Mouse (Mus musculus) heart, adult 2 months (tissue): ENCODE results near the gene Gjb6. TPM values are rescaled to one million over a fixed set of nuclear protein-coding genes. Genes with fewer than 3 reads are reported as not detected.

ENCODE experiments used
- DNase-seq, 2 experiments: peaks; one replicate each; pipeline ENCODE4 v3.0.0; 2021
- H3K27ac ChIP-seq: fragments of 200-600 bp; 2 replicates; pipeline ENCODE4 v1.8.1; 2022
- H3K27me3 ChIP-seq: fragments of 200-500 bp; 2 replicates; pipeline ENCODE4 v1.6.1; 2012; ENCODE audit warnings: mild to moderate bottlenecking, low read length, inconsistent platforms, mixed read lengths; ENCODE audit not compliant: control insufficient read depth, insufficient read depth
- H3K36me3 ChIP-seq: fragments of 200-500 bp; 2 replicates; pipeline ENCODE4 v1.6.1; 2012; ENCODE audit warnings: low read length, inconsistent platforms; ENCODE audit not compliant: control insufficient read depth, insufficient read depth
- H3K4me1 ChIP-seq: fragments of 200-500 bp; 2 replicates; pipeline ENCODE4 v1.6.1; 2011; ENCODE audit warnings: low read length; ENCODE audit not compliant: control insufficient read depth, insufficient read depth
- H3K4me3 ChIP-seq: fragments of 200-600 bp; 2 replicates; pipeline ENCODE4 v1.8.1; 2022
- H3K79me2 ChIP-seq: fragments of 200-500 bp; replicated peaks from 2 replicates; pipeline ENCODE4 v1.6.1; 2012; ENCODE audit warnings: mild to moderate bottlenecking, inconsistent platforms, low read length, moderate library complexity, mixed read lengths; ENCODE audit not compliant: control insufficient read depth, insufficient read depth
- H3K9ac ChIP-seq: fragments of 200-500 bp; 2 replicates; pipeline ENCODE4 v1.6.1; 2012; ENCODE audit warnings: low read depth, mild to moderate bottlenecking, control low read depth, inconsistent platforms, low read length, mixed read lengths
- CTCF ChIP-seq: fragments of 200-600 bp; IDR thresholded peaks from 2 replicates; pipeline ENCODE4 v1.8.1; 2022; ENCODE audit warnings: antibody characterized with exemption, mild to moderate bottlenecking, moderate library complexity
- EP300 ChIP-seq: fragments of 200-500 bp; IDR thresholded peaks from 2 replicates; pipeline ENCODE4 v1.6.1; 2011; ENCODE audit warnings: low read depth, low read length, control low read depth; ENCODE audit not compliant: insufficient read depth
- POLR2A ChIP-seq: fragments of 200-500 bp; IDR thresholded peaks from 2 replicates; pipeline ENCODE4 v1.6.1; 2011; ENCODE audit warnings: mild to moderate bottlenecking, low read depth, low read length, control low read depth; ENCODE audit not compliant: insufficient read depth
- WGBS: fragments of 180-500 bp; shearing (Covaris S2); methylation state at CpG from one replicate; pipeline ENCODE4 v1.1.7; 2018; 5-methylcytosine and 5-hydroxymethylcytosine counted together
- intact Hi-C: fragments of 180-260 bp; cut with DNase I; formaldehyde crosslinking; loops from one replicate; pipeline ENCODE4 v1.15.1; 2025
- polyA plus RNA-seq: library from polyadenylated mRNA; depleted of rRNA; stranded (reverse); fragments of >200 nt; gene quantifications from 2 replicates; pipeline ENCODE4 v1.2.3, GENCODE M21; 2012; rRNA removed
- total RNA-seq, 2 experiments: library from RNA; stranded (reverse); gene quantifications; 2 replicates each; pipeline ENCODE4 v1.2.3; 2021

The Gjb6 gene
- total and polyA plus RNA-seq, 3 experiments, result not detected

- Histone ChIP-seq H3K9ac (no peak overlapping the region), H3K4me3 (no peak overlapping the region), H3K36me3 (no peaks in the 10 kb centered on the region), H3K27me3 (no peaks in the 10 kb centered on the region), H3K79me2 (no peaks in the 10 kb centered on the region), H3K27ac (no peak overlapping the region), H3K4me1 (peaks cover 4% of the 10 kb centered on the region)
- TF ChIP-seq POLR2A (no peak), CTCF (no peak), EP300 (no peak)
- 94% methylated on average over 1 of the region's 1 CpGs for WGBS
- intact Hi-C loops, result no loop called here
- no peak for DNase-seq
Observed at GRCm38 (mm10) chr14:57082863-57083262, 50.5 kb downstream of the Gjb6 start.

- Histone ChIP-seq H3K27me3 (no peaks in the 10 kb centered on the region), H3K79me2 (no peaks in the 10 kb centered on the region), H3K36me3 (no peaks in the 10 kb centered on the region), H3K4me3 (no peak overlapping the region), H3K4me1 (no peaks in the 10 kb centered on the region), H3K27ac (no peak overlapping the region), H3K9ac (no peak overlapping the region)
- intact Hi-C loops, result no loop called here
- 78% methylated on average over 6 of the region's 6 CpGs for WGBS
- DNase-seq, result no peak
- no peak for TF ChIP-seq CTCF
- no peak for TF ChIP-seq POLR2A
- TF ChIP-seq EP300, result no peak
Observed at GRCm38 (mm10) chr14:57075537-57075936, 57.9 kb downstream of the Gjb6 start.

Other genes with a start within 250 kb of the Gjb6 start
- gene Zmym2, start 247.0 kb downstream of the Gjb6 start, total RNA-seq, result 10 to 100 TPM; 29.1 to 34.7 TPM
- 6.9 and 14.8 TPM in 2 replicates for gene Zmym2, start 247.0 kb downstream of the Gjb6 start, polyA plus RNA-seq
- 10 to 100 TPM; 18.0 to 22.4 TPM for gene Gja3, start 75.5 kb downstream of the Gjb6 start, total RNA-seq
- gene Gja3, start 75.5 kb downstream of the Gjb6 start, polyA plus RNA-seq, result 25.0 and 27.6 TPM in 2 replicates
- not detected for gene Gjb2, start 28.9 kb downstream of the Gjb6 start, total RNA-seq
- 0.18 and 0.20 TPM in 2 replicates for gene Gjb2, start 28.9 kb downstream of the Gjb6 start, polyA plus RNA-seq
- not detected for gene Gm4491, start 17.7 kb downstream of the Gjb6 start, total RNA-seq
- gene Gm4491, start 17.7 kb downstream of the Gjb6 start, polyA plus RNA-seq, result not detected in 2 replicates